Mouse (Mus musculus) intestine, postnatal 0 days (tissue): ENCODE measurements around the gene Atp6v1g1. TPM values are rescaled to one million over a fixed set of nuclear protein-coding genes. Genes with fewer than 3 reads are reported as not detected.

ENCODE experiments used
- ATAC-seq: fragments of 200-750 bp; cut with Nextera tagmentation; 2 replicates; pipeline ENCODE4 v1.8.0; 2017; ENCODE audit warnings: mild to moderate bottlenecking, moderate TSS enrichment, moderate library complexity
- H3K27ac ChIP-seq: fragments of 300-500 bp; sonication (generic); 2 replicates; pipeline ENCODE4 v1.5.1; 2014; ENCODE audit warnings: mild to moderate bottlenecking, low read depth, low read length, moderate library complexity
- H3K27me3 ChIP-seq: fragments of 300-500 bp; sonication (generic); replicated peaks from 2 replicates; pipeline ENCODE4 v1.6.1; 2014; ENCODE audit warnings: low read length, mixed read lengths; ENCODE audit not compliant: control insufficient read depth, insufficient read depth
- H3K36me3 ChIP-seq: fragments of 300-500 bp; sonication (generic); 2 replicates; pipeline ENCODE4 v1.6.1; 2014; ENCODE audit warnings: mild to moderate bottlenecking, moderate library complexity; ENCODE audit not compliant: control insufficient read depth, insufficient read depth
- H3K4me1 ChIP-seq: fragments of 300-500 bp; sonication (generic); replicated peaks from 2 replicates; pipeline ENCODE4 v1.6.1; 2014; ENCODE audit warnings: antibody characterized with exemption, low read length, mixed read lengths; ENCODE audit not compliant: control insufficient read depth, insufficient read depth
- H3K4me2 ChIP-seq: fragments of 300-500 bp; sonication (generic); replicated peaks from 2 replicates; pipeline ENCODE4 v1.6.1; 2014; ENCODE audit warnings: low read depth, mild to moderate bottlenecking, moderate library complexity
- H3K4me3 ChIP-seq: fragments of 300-500 bp; sonication (generic); 2 replicates; pipeline ENCODE4 v1.5.1; 2014; ENCODE audit warnings: low read depth, low read length
- H3K9ac ChIP-seq: fragments of 300-500 bp; sonication (generic); 2 replicates; pipeline ENCODE4 v1.6.1; 2014; ENCODE audit warnings: mild to moderate bottlenecking, low read depth, low read length
- H3K9me3 ChIP-seq: fragments of 300-500 bp; sonication (generic); 2 replicates; pipeline ENCODE4 v1.6.1; 2016; ENCODE audit warnings: mixed run types; ENCODE audit not compliant: control insufficient read depth
- CTCF ChIP-seq: sonication (generic); IDR thresholded peaks from 2 replicates; pipeline ENCODE4 v1.5.1; 2016; ENCODE audit warnings: low read depth, mild to moderate bottlenecking, control low read depth, antibody characterized with exemption, moderate library complexity
- WGBS: fragments of 180-500 bp; shearing (Covaris S2); extraction: QIAGEN DNeasy Blood & Tissue Kit; methylation state at CpG from one replicate; pipeline ENCODE4 v1.1.7; 2014; 5-methylcytosine and 5-hydroxymethylcytosine counted together
- polyA plus RNA-seq: library from polyadenylated mRNA; unstranded; fragments of >200 nt; fragmentation: Nextera tagmentation; extraction: Ambion mirVana; gene quantifications from 2 replicates; pipeline ENCODE4 v1.2.1, GENCODE M21; 2015

Atp6v1g1 gene
- polyA plus RNA-seq, 1 experiment from 2014 or later: 364 TPM

- Histone ChIP-seq H3K4me1 (no peaks in the 10 kb centered on the region; the same call in 1 of the 2 replicates), H3K36me3 (no peaks in the 10 kb centered on the region), H3K4me2 (no peak overlapping the region), H3K27me3 (no peaks in the 10 kb centered on the region; the same call in 1 of the 2 replicates), H3K9ac (no peak overlapping the region), H3K9me3 (no peaks in the 10 kb centered on the region), H3K27ac (no peak overlapping the region), H3K4me3 (no peak overlapping the region)
- WGBS: 59% methylated on average over 5 of the region's 5 CpGs
- no peak for TF ChIP-seq CTCF
- no peak for ATAC-seq
These were observed 43.5 kb upstream of the Atp6v1g1 start for GRCm38 (mm10) chr4:63501050-63501449.

- 72% methylated on average over 5 of the region's 5 CpGs for WGBS
- no peaks in the 10 kb centered on the region; the same call in 1 of the 2 replicates for H3K27me3 ChIP-seq
- no peaks in the 10 kb centered on the region for H3K9me3 ChIP-seq
- H3K36me3 ChIP-seq: no peaks in the 10 kb centered on the region
- H3K9ac ChIP-seq: no peak overlapping the region
- H3K4me1 ChIP-seq: no peaks in the 10 kb centered on the region
- no peak overlapping the region for H3K27ac ChIP-seq
- H3K4me3 ChIP-seq: no peak overlapping the region
- no peak for TF ChIP-seq CTCF
- ATAC-seq: no peak
- no peak overlapping the region for H3K4me2 ChIP-seq
These were observed 40.6 kb upstream of the Atp6v1g1 start for GRCm38 (mm10) chr4:63503949-63504348.

- H3K9me3 ChIP-seq: no peaks in the 10 kb centered on the region
- no peaks in the 10 kb centered on the region for H3K4me1 ChIP-seq
- H3K36me3 ChIP-seq: no peaks in the 10 kb centered on the region
- H3K4me2 ChIP-seq: no peak overlapping the region
- ATAC-seq: no peak
- no peak for TF ChIP-seq CTCF
- no peaks in the 10 kb centered on the region for H3K27me3 ChIP-seq
- no peak overlapping the region for H3K9ac ChIP-seq
- 76% methylated on average over 5 of the region's 5 CpGs for WGBS
- no peak overlapping the region for H3K4me3 ChIP-seq
- no peak overlapping the region for H3K27ac ChIP-seq
These were observed 37.1 kb upstream of the Atp6v1g1 start for GRCm38 (mm10) chr4:63507478-63507877.

- 31% methylated on average over 4 of the region's 4 CpGs for WGBS
- TF ChIP-seq CTCF: peak; percentile 81
- Histone ChIP-seq H3K9me3 (no peaks in the 10 kb centered on the region), H3K4me1 (no peaks in the 10 kb centered on the region), H3K9ac (no peak overlapping the region), H3K4me2 (no peak overlapping the region), H3K36me3 (no peaks in the 10 kb centered on the region), H3K27ac (no peak overlapping the region), H3K27me3 (no peaks in the 10 kb centered on the region), H3K4me3 (no peak overlapping the region)
- no peak for ATAC-seq
These were observed 36.3 kb upstream of the Atp6v1g1 start for GRCm38 (mm10) chr4:63508232-63508631.

- Histone ChIP-seq H3K4me1 (no peaks in the 10 kb centered on the region), H3K36me3 (no peaks in the 10 kb centered on the region), H3K27ac (no peak overlapping the region), H3K27me3 (no peaks in the 10 kb centered on the region), H3K9me3 (no peaks in the 10 kb centered on the region), H3K4me3 (no peak overlapping the region), H3K4me2 (no peak overlapping the region), H3K9ac (no peak overlapping the region)
- 79% methylated on average over 2 of the region's 2 CpGs for WGBS
- no peak for ATAC-seq
- no peak for TF ChIP-seq CTCF
These were observed 31.7 kb upstream of the Atp6v1g1 start for GRCm38 (mm10) chr4:63512921-63513320.

GRCm38 (mm10) chr4:63514454-63514984 lies 30.1 kb upstream of the Atp6v1g1 start:
- TF ChIP-seq CTCF: no peak
- Histone ChIP-seq H3K4me2 (no peak overlapping the region), H3K4me1 (no peaks in the 10 kb centered on the region), H3K27ac (no peak overlapping the region), H3K27me3 (no peaks in the 10 kb centered on the region), H3K9ac (no peak overlapping the region), H3K4me3 (no peak overlapping the region), H3K36me3 (no peaks in the 10 kb centered on the region), H3K9me3 (no peaks in the 10 kb centered on the region)
- 50% methylated on average over 4 of the region's 4 CpGs for WGBS
- ATAC-seq: no peak

GRCm38 (mm10) chr4:63515021-63515420 lies 29.6 kb upstream of the Atp6v1g1 start:
- Histone ChIP-seq H3K4me2 (no peak overlapping the region), H3K27ac (no peak overlapping the region), H3K4me3 (no peak overlapping the region), H3K9me3 (no peaks in the 10 kb centered on the region), H3K4me1 (no peaks in the 10 kb centered on the region), H3K36me3 (no peaks in the 10 kb centered on the region), H3K9ac (no peak overlapping the region), H3K27me3 (no peaks in the 10 kb centered on the region)
- ATAC-seq: no peak
- no peak for TF ChIP-seq CTCF
- 80% methylated on average over 5 of the region's 5 CpGs for WGBS
